Mouse (Mus musculus): Measurements from ENCODE around the gene Plekhj1. TPM values are rescaled to one million over a fixed set of nuclear protein-coding genes. Genes with fewer than 3 reads are reported as not detected.

Gene Plekhj1
- total RNA-seq, 2 experiments from 2014 or later = 27.4 to 29.7 TPM

DNA sequence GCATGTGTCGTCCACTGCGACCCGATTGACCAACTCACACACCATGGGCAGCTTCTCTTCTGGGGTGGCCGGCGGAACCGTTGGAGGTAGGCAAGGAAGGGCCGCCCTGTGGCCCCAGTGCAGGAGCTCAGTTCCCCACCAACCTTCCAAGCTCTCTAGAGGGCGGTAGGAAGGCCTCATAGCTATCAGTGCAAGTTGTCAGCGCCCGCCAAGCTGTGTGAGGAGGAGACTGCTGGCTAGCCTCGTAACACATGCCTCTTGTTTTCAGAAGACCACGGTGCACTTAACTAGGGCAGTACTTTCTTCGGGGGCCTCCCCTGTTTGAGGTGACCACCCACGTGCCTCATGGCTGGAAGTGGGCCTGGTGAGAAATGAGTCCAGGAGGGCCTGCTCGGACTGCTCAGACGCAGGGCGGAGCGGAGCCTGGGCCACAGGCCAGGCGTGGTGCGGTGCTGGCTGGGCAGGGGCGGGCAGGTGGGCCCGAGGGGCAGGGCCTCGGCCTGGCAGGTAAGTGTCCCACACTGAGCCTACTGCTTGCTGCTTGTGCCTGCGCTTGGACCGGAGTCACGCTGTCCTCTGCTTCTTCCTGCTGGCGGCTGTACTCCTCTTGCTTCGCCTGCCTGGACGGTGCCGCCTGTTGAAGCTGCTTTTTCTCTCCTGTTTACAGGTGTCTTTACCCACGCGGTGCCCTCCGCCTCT lies 6.8 kb downstream of the Plekhj1 start:
- DNase-seq (ENCODE audit: low spot score) = no peak
- intact Hi-C loops (cut with DNase I) = no loop called here

DNA sequence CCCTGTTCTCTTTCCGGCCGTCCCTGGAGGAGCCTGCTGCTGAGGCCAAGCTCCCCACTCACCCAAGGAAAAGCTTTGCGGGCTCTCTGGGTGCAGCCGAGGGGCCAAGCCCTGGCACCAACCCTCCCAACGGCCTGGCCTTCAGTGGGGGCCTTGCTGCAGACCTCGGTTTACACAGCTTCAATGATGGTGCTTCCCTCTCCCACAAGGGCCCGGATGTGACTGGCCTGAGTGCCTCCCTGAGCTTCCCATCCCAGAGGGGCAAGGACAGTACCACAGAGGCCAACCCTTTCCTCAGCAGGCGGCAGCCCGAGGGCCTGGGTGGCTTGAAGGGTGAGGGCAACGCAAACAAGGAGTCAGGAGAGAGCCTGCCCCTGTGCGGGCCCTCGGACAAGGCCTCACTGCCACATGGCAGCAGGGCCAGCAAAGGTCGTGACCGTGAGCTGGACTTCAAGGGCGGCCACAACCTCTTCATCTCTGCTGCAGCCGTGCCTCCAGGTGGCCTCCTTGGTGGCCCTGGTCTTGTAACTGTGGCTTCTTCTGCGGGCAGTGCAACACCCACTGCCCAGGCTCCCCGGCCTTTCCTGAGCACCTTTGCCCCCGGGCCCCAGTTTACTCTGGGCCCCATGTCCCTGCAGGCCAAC lies 7.5 kb downstream of the Plekhj1 start:
- intact Hi-C loops (cut with DNase I) = no loop called here
- DNase-seq (ENCODE audit: low spot score) = no peak

GRCm38 (mm10) chr10:80787517-80787916 lies 10.9 kb downstream of the Plekhj1 start:
- intact Hi-C loops (cut with DNase I) = no loop called here
- DNase-seq (ENCODE audit: low spot score) = no peak

- intact Hi-C loops (cut with DNase I) = no loop called here
- DNase-seq (ENCODE audit: low spot score) = no peak
These were observed 12.5 kb downstream of the Plekhj1 start for GRCm38 (mm10) chr10:80785963-80786362.

- intact Hi-C loops (cut with DNase I) = no loop called here
- DNase-seq (ENCODE audit: low spot score) = no peak
These were observed 13.6 kb downstream of the Plekhj1 start for GRCm38 (mm10) chr10:80784871-80785270.

GRCm38 (mm10) chr10:80784302-80784701 lies 14.1 kb downstream of the Plekhj1 start:
- no peak for DNase-seq (ENCODE audit: low spot score)
- intact Hi-C loops (cut with DNase I) = no loop called here

DNA sequence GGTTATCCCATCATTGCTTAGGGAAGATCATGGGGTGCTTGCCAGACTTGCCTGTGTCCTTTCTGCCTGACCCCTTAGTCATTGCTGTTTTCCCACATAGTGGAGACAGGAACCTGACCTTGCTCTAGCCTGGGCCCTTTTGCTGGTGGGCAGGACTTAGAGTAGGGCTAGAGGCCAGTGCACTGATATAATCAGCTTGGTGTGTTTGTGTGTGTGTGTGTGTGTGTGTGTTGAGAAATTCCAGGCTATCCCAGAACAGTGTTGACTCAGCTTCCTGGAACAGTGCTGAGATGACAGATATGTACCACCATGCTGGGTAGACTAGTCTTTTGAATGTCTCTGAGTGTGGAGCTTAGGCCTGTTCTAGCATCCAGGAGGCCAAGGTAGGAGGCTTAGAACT lies 18.9 kb downstream of the Plekhj1 start:
- DNase-seq (ENCODE audit: low spot score) = no peak
- intact Hi-C loops (cut with DNase I) = no loop called here

DNA sequence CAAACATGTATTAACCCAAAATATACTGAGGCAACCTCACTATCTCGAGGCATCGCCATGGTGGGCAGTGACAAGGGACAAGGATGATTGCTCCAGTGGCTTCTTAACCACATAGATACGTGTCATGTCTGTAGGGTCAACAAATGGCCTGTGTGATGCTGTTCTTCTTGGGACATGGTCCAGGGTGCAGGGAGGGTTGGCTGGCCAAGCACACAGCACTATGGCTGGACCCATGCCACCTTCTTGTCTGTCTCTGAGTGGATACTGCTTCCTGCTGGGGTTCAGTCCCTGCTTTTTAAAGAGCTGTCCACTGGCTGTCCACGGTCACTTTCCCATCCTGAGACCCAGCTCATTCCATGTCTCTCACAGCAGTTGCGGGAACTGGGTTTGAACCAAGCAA lies 21.3 kb downstream of the Plekhj1 start:
- intact Hi-C loops (cut with DNase I) = no loop called here
- no peak for DNase-seq (ENCODE audit: low spot score)

DNA sequence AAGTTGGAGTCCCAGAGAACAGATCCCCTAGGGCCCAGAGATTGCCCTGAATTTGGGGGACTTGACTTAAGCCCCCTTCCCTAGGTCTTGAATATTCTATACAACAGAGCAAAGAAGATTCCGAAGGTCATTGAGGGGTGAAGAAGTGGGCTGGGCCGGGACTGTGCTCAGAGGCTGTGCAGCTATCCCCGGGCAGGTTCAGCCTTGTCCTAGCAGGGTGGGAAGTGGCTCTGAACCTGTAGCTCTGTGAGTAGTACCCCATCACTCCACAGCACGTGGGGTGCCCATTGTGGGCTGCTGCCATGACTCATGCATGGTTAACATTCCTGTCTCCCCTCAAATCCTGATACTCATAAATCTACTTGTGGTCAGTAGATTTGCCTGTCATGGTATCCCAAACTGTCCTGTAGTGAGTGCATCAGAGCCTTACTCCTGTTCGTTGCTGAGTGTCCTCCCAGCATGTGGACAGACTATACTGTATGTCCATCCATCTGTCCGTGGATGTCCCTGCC lies 22.0 kb downstream of the Plekhj1 start:
- DNase-seq (ENCODE audit: low spot score) = no peak
- intact Hi-C loops (cut with DNase I) = no loop called here

DNA sequence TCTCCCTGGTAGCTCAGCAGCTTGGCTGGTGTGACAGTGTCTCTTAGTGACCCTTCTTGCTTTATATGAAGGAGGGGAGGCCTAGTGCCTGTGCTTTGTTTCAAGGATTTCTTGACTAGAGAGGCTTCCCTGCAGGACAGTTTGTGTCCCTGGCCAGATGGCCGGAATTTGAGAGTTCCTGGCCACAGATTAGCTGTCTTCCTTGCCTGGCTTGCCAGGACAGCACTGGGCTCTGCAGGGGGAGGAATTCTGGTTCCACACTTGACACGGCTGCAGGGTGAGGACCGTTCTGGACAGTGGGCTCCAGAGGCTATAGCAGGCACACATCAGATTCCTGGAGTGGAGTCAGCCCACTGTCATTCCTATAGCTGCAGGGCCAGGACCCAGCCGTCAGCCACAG lies 22.7 kb downstream of the Plekhj1 start:
- intact Hi-C loops (cut with DNase I) = loop anchor here (2.0 kb wide), 1 partner anchor 19 kb away; no protein-coding TSS in a partner anchor
- no peak for DNase-seq (ENCODE audit: low spot score)

- no peak for DNase-seq (ENCODE audit: low spot score)
- intact Hi-C loops (cut with DNase I) = loop anchor here (1.0 to 2.0 kb wide), 3 partner anchors 18 to 28 kb away; no protein-coding TSS in a partner anchor
These were observed 23.4 kb downstream of the Plekhj1 start for GRCm38 (mm10) chr10:80774981-80775380.

DNA sequence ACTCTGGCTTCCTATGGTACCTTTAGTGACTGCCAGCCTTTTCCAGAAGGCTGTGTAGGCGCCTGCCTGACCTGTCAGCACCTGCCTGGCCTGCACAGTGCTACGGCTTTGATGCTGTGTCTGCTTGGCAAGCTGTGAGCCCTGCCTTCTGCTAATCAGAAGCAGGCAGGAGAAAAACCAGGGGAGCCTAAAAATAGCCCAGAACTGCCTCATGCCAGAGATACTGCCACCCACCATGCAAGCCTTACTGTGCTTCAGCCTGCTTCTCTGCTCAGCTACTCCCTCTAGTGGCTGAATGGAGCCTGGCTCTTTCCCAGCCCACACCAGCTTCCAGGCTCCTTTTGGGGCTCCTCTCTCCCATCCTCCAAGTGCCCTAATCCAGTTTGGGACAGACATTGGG lies 23.9 kb downstream of the Plekhj1 start:
- intact Hi-C loops (cut with DNase I) = loop anchor here (1.0 to 2.0 kb wide), 3 partner anchors 18 to 27 kb away; no protein-coding TSS in a partner anchor
- peak; percentile 63 for DNase-seq (ENCODE audit: low spot score)

DNA sequence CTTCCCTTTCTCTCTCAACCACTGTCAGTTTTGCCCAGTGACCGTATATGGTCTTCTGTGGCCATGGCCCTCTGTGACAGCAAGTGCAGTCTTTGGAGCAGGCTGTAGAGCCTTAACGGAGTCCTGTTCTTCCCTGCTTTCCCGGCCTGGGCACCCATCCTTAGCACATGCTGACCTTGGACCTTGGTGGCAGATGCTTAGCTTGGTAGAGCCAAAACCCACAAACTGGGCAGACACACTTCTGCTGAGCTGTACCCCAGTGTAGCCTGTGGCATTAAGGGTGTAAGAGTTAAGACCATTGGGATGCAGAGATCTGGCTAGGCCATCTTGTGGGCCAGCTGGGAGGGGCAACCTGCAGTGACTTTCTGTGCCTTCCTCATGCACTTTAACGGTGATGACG lies 24.6 kb downstream of the Plekhj1 start:
- DNase-seq (ENCODE audit: low spot score) = no peak
- intact Hi-C loops (cut with DNase I) = loop anchor here (1.0 to 2.0 kb wide), 3 partner anchors 17 to 27 kb away; no protein-coding TSS in a partner anchor

- no peak for DNase-seq (ENCODE audit: low spot score)
- intact Hi-C loops (cut with DNase I) = no loop called here
These were observed 30.1 kb downstream of the Plekhj1 start for GRCm38 (mm10) chr10:80768365-80768764.

GRCm38 (mm10) chr10:80766161-80766815 lies 32.1 kb downstream of the Plekhj1 start:
- no peak for DNase-seq (ENCODE audit: low spot score)
- intact Hi-C loops (cut with DNase I) = no loop called here

DNA sequence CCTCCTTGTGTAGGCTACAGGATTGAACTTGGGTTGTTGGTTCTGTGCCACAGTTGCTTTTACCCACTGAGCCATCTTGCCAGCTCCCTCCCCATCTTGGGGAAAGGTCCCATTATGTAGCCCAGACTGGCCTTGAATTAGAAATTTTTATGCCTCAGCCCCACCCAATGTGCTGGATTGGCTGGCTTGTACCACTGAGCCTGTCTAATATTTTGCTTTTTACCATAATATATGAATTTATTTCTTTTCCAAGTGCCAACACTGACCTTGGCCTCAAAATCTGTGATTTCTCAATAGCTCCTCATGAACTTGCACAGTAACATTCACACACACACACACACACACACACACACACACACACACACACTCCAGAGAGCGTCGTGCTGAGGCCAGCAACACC lies 32.7 kb downstream of the Plekhj1 start:
- intact Hi-C loops (cut with DNase I) = no loop called here
- no peak for DNase-seq (ENCODE audit: low spot score)

- no peak for DNase-seq (ENCODE audit: low spot score)
- intact Hi-C loops (cut with DNase I) = no loop called here
These were observed 34.9 kb downstream of the Plekhj1 start for GRCm38 (mm10) chr10:80763502-80763901.

GRCm38 (mm10) chr10:80761821-80762220 lies 36.6 kb downstream of the Plekhj1 start:
- DNase-seq (ENCODE audit: low spot score) = no peak
- intact Hi-C loops (cut with DNase I) = no loop called here

DNA sequence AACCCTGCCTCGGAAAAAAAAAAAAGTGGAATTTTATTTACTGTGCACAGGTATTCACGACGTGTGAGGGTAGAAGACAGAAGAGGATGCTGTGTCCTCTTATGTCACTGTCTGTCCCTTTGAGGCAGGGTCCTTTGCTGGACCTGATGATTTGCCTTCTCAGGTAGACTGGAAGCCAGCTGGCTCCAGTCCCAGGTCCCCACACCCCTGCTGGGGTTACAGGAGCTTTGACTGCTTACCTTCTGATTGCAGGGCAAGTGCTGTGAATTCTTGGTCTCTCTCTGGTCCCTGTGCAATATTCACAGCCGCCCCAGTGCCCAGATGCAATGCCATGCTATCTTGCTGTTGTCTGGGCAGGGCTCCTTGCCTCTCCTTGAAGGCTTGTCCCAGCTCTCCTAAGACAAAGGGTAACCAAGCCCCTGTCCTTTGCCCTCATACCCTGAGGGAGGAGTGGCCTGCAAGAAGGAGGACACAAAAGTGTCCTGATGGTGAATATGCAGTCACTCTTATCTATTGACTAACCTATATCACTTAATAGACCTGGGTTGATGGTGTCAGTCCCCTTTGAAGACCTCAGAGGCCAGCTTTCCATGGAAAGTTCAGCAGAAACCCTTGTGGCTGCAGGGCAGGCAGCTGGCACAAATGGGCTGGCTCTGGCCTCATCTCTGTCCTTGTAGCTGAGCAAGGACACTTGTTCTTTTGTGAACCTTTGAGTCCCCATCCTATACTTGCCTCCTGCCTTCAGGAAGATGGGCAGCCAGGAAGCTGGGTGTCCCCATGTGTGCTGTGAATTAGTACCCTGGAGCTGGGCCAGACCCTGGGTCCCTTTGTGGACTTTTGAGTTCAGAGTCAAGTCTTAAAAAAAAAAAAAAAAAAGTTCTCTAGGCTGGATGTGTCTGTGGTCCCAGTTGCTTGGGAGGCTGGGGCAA lies 37.6 kb downstream of the Plekhj1 start:
- intact Hi-C loops (cut with DNase I) = no loop called here
- no peak for DNase-seq (ENCODE audit: low spot score)

DNA sequence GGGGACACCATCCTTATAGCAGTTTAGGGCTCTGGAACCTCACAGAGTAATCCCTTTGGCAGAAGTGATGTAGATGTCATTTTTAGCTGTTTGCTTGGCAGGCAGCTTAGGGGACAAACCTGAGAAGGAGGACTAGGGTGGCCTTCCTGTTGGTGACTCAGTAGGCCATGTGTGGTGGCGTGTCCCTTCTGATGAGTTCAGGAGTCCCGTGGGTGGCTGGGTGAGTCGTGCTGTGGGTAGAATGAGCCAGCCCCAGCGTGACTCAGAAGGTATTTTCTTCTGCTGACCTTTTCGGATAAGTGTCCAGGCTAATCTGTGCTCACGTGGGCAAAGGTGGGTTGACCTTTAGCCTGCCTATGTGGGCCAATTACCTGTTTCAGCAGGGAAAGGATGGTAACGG lies 39.8 kb downstream of the Plekhj1 start:
- DNase-seq (ENCODE audit: low spot score) = no peak
- intact Hi-C loops (cut with DNase I) = no loop called here
